Mouse (Mus musculus) ES-Bruce4 (cell line): ENCODE measurements around the gene Nomo1. TPM values are rescaled to one million over a fixed set of nuclear protein-coding genes. Genes with fewer than 3 reads are reported as not detected.

Experiments used
- H3K27ac ChIP-seq: 2 replicates; pipeline ENCODE4 v1.5.1; 2012; ENCODE audit warnings: low read length, inconsistent platforms; ENCODE audit not compliant: insufficient read depth
- H3K27me3 ChIP-seq: 2 replicates; pipeline ENCODE4 v1.6.1; 2012; ENCODE audit warnings: mild to moderate bottlenecking, low read length, inconsistent platforms; ENCODE audit not compliant: control insufficient read depth, poor library complexity, insufficient read depth, severe bottlenecking
- H3K36me3 ChIP-seq: 2 replicates; pipeline ENCODE4 v1.6.1; 2012; ENCODE audit warnings: inconsistent platforms, mild to moderate bottlenecking, low read length, moderate library complexity; ENCODE audit not compliant: control insufficient read depth, poor library complexity, insufficient read depth, severe bottlenecking
- H3K4me1 ChIP-seq: one replicate; pipeline ENCODE4 v1.8.1; 2011; ENCODE audit warnings: low read length; ENCODE audit not compliant: control insufficient read depth, insufficient read depth
- H3K4me3 ChIP-seq: 2 replicates; pipeline ENCODE4 v1.5.1; 2011; ENCODE audit warnings: low read depth, mild to moderate bottlenecking, low read length
- H3K9ac ChIP-seq: 2 replicates; pipeline ENCODE4 v1.6.1; 2012; ENCODE audit warnings: low read depth, mild to moderate bottlenecking, inconsistent platforms; ENCODE audit not compliant: poor library complexity, severe bottlenecking
- H3K9me3 ChIP-seq: replicated peaks from 2 replicates; pipeline ENCODE4 v1.6.1; 2012; ENCODE audit warnings: mild to moderate bottlenecking, low read length, inconsistent platforms; ENCODE audit not compliant: control insufficient read depth, poor library complexity, insufficient read depth, severe bottlenecking
- CTCF ChIP-seq: IDR thresholded peaks from one replicate; pipeline ENCODE4 v1.8.1; 2011; ENCODE audit warnings: low read depth, low read length
- EP300 ChIP-seq: IDR thresholded peaks from 2 replicates; pipeline ENCODE4 v1.6.1; 2011; ENCODE audit warnings: low read depth, low read length; ENCODE audit not compliant: insufficient read depth
- POLR2A ChIP-seq: IDR thresholded peaks from one replicate; pipeline ENCODE4 v1.8.1; 2011; ENCODE audit warnings: low read length; ENCODE audit not compliant: insufficient read depth
- polyA plus RNA-seq: library from polyadenylated mRNA; stranded (reverse); fragments of >200 nt; gene quantifications from 2 replicates; pipeline ENCODE4 v1.2.4, GENCODE M21; 2011; ENCODE audit warnings: low read depth; ENCODE audit not compliant: missing spikeins, insufficient read depth, insufficient read length

Nomo1 gene
- polyA plus RNA-seq, 1 experiment: 134 TPM

GRCm38 (mm10) chr7:46130723-46131122 is 97.2 kb downstream of the Nomo1 start:
- no peaks in the 10 kb centered on the region for H3K36me3 ChIP-seq
- no peaks in the 10 kb centered on the region for H3K27me3 ChIP-seq
- H3K27ac ChIP-seq: no peak overlapping the region
- H3K4me3 ChIP-seq: no peak overlapping the region
- H3K4me1 ChIP-seq: no peaks in the 10 kb centered on the region
- H3K9ac ChIP-seq: no peak overlapping the region
- H3K9me3 ChIP-seq: no peaks in the 10 kb centered on the region
- TF ChIP-seq CTCF (no peak), POLR2A (no peak), EP300 (no peak)

GRCm38 (mm10) chr7:46131266-46131665 is 97.8 kb downstream of the Nomo1 start:
- H3K4me3 ChIP-seq: no peak overlapping the region
- no peaks in the 10 kb centered on the region for H3K9me3 ChIP-seq
- no peak overlapping the region for H3K27ac ChIP-seq
- no peak overlapping the region for H3K9ac ChIP-seq
- H3K36me3 ChIP-seq: no peaks in the 10 kb centered on the region
- H3K4me1 ChIP-seq: no peaks in the 10 kb centered on the region
- H3K27me3 ChIP-seq: no peaks in the 10 kb centered on the region
- TF ChIP-seq CTCF (no peak), EP300 (no peak), POLR2A (no peak)

DNA sequence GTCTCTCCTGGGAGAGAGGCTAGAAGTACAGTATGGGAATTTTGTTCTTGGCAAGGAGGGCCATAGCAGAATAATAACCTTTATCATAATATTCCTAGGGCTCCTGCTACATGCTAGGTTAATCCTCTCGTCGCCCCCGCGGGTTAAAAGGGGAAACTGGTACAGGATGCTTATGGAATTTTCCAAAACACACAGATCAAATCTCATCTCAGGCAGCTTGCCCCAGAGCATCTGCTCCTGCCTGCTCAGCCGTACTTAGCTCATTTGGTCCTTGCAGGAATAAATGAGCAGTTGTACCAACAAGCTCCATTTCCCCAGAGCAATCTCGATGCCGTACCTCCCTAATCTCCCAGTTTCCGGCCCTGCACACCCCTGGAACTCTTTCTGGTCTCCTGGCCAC is 98.3 kb downstream of the Nomo1 start:
- no peaks in the 10 kb centered on the region for H3K4me1 ChIP-seq
- no peak overlapping the region for H3K27ac ChIP-seq
- no peak for TF ChIP-seq CTCF
- TF ChIP-seq POLR2A: no peak
- H3K9me3 ChIP-seq: no peaks in the 10 kb centered on the region
- no peaks in the 10 kb centered on the region for H3K27me3 ChIP-seq
- no peak overlapping the region for H3K4me3 ChIP-seq
- H3K36me3 ChIP-seq: no peaks in the 10 kb centered on the region
- no peak overlapping the region for H3K9ac ChIP-seq

- no peak overlapping the region for H3K27ac ChIP-seq
- H3K9me3 ChIP-seq: no peaks in the 10 kb centered on the region
- H3K4me1 ChIP-seq: no peaks in the 10 kb centered on the region
- H3K4me3 ChIP-seq: no peak overlapping the region
- no peaks in the 10 kb centered on the region for H3K36me3 ChIP-seq
- no peaks in the 10 kb centered on the region for H3K27me3 ChIP-seq
- no peak overlapping the region for H3K9ac ChIP-seq
- no peak for TF ChIP-seq POLR2A
- no peak for TF ChIP-seq CTCF
Measured at GRCm38 (mm10) chr7:46132229-46132628, 98.7 kb downstream of the Nomo1 start.

Other genes starting within 250 kb of the Nomo1 start
- 9.6 and 11.3 TPM in 2 replicates for gene Lmtk3, start 250.0 kb upstream of the Nomo1 start, polyA plus RNA-seq
- gene Sult2b1, start 249.0 kb upstream of the Nomo1 start, polyA plus RNA-seq: 5.4 and 6.4 TPM in 2 replicates
- 75.1 and 75.8 TPM in 2 replicates for gene Cyth2, start 219.1 kb upstream of the Nomo1 start, polyA plus RNA-seq
- 0.75 TPM in 1 of 2 replicates, not detected in the other for gene Kcnj14, start 208.9 kb upstream of the Nomo1 start, polyA plus RNA-seq
- gene Grwd1, start 202.8 kb upstream of the Nomo1 start, polyA plus RNA-seq: 32.3 and 36.3 TPM in 2 replicates
- 98.0 and 102 TPM in 2 replicates for gene Kdelr1, start 160.9 kb upstream of the Nomo1 start, polyA plus RNA-seq
- gene Grin2d, start 155.3 kb upstream of the Nomo1 start, polyA plus RNA-seq: 0.43 and 0.68 TPM in 2 replicates
- gene Syngr4, start 137.0 kb upstream of the Nomo1 start, polyA plus RNA-seq: 2.0 and 3.4 TPM in 2 replicates
- 21.7 and 28.2 TPM in 2 replicates for gene Tmem143, start 136.8 kb upstream of the Nomo1 start, polyA plus RNA-seq
- gene Emp3, start 112.3 kb upstream of the Nomo1 start, polyA plus RNA-seq: 10.6 and 11.0 TPM in 2 replicates
- 7.6 and 10.2 TPM in 2 replicates for gene Ccdc114, start 109.6 kb upstream of the Nomo1 start, polyA plus RNA-seq
- not detected in 2 replicates for gene Abcc6, start 3.4 kb upstream of the Nomo1 start, polyA plus RNA-seq
- gene Kcnj11, start 67.1 kb downstream of the Nomo1 start, polyA plus RNA-seq: 1.0 and 1.5 TPM in 2 replicates
- gene Abcc8, start 146.3 kb downstream of the Nomo1 start, polyA plus RNA-seq: 1.6 and 4.2 TPM in 2 replicates
- 3.1 and 6.3 TPM in 2 replicates for gene Ush1c, start 204.8 kb downstream of the Nomo1 start, polyA plus RNA-seq
- gene Otog, start 207.3 kb downstream of the Nomo1 start, polyA plus RNA-seq: 0.30 and 0.38 TPM in 2 replicates